Mouse (Mus musculus) layer of hippocampus, postnatal 36 days (tissue): Measurements from ENCODE around the gene Cetn4. TPM values are rescaled to one million over a fixed set of nuclear protein-coding genes. Genes with fewer than 3 reads are reported as not detected.

Experiments used
- DNase-seq, 2 experiments: peaks; one replicate each; pipeline ENCODE4 v3.0.0; 2022
- total RNA-seq, 2 experiments: library from RNA; stranded (reverse); gene quantifications; 2 replicates each; pipeline ENCODE4 v1.2.3; 2021

The Cetn4 gene
- 10 to 100 TPM in 1 of 2 experiments, 1 to 10 TPM in 1; 8.9 to 10.5 TPM for total RNA-seq

- DNase-seq: peak; percentile 97 to 98
Measured at GRCm38 (mm10) chr3:37312370-37312941, at the start of gene Cetn4, which contains the start of gene Bbs12. TSS of gene Cetn4 (minus strand) at chr3:37312708. TSS of gene Bbs12 (plus strand) at chr3:37312554.

DNA sequence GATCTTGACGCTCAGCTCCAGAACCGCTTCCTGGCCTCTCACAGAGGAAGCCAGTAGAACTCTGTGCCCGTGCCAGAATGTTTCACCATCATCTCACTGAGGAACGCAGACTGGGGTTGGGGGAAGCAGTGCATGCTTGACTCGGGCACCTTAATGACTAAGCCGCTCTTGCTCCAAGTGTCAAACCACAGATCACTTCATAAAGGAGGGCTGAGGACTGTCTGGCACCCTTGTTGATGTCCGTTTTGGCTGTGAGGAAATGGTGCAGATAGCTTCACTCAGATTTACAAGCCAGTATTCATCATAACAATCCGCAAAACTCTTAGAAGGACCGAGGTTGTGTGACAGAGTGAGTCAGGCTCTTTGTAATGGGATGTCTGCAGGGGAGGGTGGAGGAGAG lies 48.2 kb upstream of the Cetn4 start:
- DNase-seq: no peak

- no peak for DNase-seq
Measured at GRCm38 (mm10) chr3:37354737-37355136, 42.2 kb upstream of the Cetn4 start.

DNA sequence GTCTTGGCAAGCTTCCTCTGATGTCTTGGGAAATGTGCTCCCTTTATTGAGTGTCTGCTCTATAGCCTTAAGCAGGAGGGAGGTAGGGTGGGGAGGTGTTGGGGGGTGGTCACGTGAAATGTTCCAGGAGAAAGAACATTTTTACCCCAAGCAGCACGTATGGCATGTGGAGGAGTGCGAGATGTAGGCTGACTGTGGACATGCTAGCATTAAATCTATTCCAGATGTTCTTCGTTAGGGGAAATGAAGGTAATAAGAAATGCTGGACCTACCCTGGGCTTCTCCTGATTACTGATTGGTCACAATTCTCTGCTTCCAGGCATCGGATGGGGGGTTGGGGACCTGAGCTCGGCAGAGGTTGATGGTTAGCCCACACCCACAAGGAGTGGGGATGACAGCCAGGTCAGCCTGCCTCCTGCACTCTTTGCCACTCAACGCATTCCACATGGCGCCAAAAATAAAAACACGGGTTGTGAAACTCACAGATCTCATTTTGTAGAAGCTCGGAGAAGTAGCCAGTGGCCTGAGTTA lies 41.5 kb upstream of the Cetn4 start:
- no peak for DNase-seq

GRCm38 (mm10) chr3:37350386-37350785 lies 37.9 kb upstream of the Cetn4 start:
- no peak for DNase-seq

DNA sequence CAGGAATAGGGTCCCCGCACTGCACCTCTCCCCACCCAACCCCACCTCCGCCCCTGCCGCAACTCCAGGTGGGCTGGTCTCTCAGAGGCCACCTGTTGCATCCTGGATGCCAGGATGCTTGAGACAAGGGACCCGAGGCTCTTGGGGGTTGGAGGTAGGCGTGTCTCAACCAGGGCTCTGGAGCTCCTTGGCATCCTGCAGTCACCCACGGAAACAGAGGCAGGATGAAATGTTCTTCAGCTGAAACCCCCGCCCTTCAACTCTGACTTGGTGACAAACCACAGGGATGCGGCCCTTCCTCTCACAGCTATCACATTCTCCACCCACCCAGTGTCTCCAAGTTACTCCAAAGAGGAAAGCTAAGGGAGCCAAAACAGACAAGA lies 36.6 kb upstream of the Cetn4 start:
- no peak for DNase-seq

- DNase-seq: peak in 1 of 2 experiments; percentile 27
Measured at GRCm38 (mm10) chr3:37348221-37349165, 36.0 kb upstream of the Cetn4 start, which contains the start of gene Fgf2. TSS of gene Fgf2 (plus strand) at chr3:37348346.

DNA sequence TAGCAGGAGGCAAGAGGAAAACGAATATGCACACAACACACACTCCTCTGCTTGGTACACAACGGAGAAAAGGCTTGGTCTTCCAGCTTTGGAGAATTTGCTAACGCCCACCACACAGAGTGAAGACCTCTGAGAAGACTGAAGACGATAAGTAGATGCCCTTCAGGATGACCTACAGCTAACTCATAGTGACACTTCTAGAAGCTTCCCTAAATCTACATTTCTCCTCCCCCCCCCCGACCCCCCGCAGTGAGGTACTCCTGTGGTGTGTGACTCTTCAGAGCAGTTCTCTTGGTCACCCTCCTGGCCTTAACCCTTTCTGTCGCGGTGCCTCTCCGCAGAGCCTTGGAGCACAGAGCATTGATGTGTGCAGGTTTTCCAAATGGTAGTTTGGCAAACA lies 35.2 kb upstream of the Cetn4 start:
- no peak for DNase-seq

DNA sequence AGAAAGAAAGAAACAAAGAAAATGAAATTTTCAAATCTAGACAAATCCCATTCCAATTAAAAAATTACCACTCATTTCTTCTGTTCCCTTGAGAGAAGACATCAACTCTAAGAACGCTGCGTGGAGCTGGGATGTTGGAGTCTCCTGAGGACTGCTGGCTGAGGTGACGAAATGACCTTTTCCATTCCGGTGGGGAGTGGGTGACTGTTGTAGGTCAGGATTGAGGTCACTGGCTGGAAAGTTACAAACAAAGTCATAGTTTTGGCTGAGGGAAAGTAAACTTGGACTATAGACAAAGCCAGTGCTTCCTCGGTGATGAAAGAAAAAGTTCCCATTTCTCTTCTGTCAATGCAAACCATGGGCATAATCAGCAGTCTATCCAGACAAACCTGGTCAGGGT lies 30.3 kb upstream of the Cetn4 start:
- DNase-seq: no peak

DNA sequence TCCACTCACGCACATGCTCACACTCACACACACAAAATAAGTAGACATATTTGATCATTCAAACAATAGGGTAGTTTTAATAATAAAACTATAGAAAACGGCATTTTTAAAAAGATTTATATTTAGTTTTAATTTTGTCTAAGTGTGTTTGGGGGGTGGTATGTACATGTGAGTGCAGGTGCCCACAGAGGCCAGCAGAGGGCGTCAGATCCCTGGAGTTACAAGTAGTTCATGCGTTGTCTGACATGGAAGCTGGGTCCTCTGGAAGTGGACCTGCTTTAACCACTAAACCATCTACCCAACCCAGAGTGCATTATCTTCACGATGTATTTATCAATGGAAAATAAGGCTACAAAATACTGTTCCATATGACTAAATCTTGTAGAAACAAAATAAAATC lies 28.6 kb upstream of the Cetn4 start:
- DNase-seq: no peak

DNA sequence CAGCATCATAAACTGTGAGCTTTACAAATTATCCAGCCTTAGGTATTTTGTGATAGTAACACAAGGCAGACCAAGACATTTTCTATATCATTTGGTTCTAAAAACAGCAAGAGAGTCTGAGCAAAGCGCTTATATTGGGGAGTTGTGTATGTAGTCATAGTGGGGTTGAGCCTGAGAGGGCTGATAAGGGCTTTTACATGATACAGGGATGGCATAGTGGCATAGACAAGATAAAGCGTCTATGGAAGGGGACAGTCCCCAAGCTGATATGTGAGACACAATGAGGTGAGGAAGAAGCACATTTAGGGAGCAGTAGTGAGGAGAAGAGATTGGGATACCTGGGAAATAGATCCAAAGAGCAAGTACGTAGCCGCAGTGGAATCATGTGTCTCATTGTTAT lies 21.5 kb upstream of the Cetn4 start:
- DNase-seq: no peak

DNA sequence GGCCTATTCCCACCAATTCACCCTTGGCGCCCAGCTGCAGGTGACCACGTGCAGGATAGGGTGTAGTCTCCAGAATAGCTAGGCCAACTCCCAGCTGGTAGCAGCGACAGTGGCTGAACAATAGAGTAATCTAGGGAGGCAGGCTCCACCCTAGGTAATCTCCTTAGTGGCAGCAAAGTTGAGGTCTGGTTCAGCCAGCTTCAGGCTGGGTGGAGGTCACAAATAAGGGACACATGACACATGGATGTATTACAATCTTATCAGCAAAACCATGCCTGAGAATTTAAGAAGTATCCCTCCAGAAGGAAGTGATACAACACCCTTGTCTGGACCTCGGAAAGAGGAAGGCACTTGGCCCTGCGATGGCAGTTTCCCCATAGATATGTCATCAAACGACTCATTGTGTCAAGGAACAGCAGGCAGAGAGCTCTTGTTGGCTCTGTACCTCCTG lies 19.5 kb upstream of the Cetn4 start:
- no peak for DNase-seq

GRCm38 (mm10) chr3:37329963-37330362 lies 17.5 kb upstream of the Cetn4 start:
- DNase-seq: no peak

GRCm38 (mm10) chr3:37328489-37328888 lies 16.0 kb upstream of the Cetn4 start:
- no peak for DNase-seq

- DNase-seq: no peak
Measured at GRCm38 (mm10) chr3:37326627-37327026, 14.1 kb upstream of the Cetn4 start.

DNA sequence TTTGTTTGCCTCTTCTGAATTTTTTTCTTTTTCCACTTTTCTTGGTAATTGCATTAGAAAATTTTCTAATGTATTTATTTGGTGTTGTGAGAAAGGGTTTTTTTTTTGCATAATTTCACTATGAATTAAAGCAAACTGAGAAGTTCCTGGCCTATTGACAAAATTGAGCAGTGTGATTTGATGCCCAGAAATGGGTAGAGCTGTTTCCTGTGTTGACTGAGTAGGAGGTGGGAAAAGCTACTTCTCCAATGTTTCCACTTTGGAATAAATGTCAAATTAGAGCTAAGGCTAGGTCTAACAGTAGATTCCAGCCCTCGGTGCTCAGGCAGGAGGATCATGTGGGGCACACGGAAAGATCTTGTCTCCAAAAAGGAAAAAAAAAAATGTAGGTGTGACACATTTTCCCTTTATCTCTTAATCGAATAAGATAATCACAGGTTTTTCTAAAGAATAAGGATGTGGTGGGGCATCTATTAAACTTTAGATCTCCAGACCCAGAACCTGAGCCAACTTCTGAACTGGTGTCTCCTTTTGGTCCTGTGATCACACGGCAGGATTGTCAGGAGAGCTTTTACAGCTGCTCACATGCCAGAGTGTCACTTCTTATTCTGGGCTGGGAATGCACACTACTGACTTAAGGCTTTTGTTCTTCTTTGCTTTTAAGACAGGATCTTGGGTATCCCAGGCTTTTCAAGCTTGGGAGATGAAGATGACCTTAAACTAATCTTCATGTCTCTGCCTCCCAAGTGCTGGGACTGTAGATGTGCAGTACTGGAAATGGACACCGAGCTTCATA lies 13.0 kb upstream of the Cetn4 start:
- no peak for DNase-seq

- no peak for DNase-seq
Measured at GRCm38 (mm10) chr3:37324310-37324709, 11.8 kb upstream of the Cetn4 start.

GRCm38 (mm10) chr3:37316233-37316632 lies 3.7 kb upstream of the Cetn4 start:
- no peak for DNase-seq

GRCm38 (mm10) chr3:37313371-37313770 lies 863 bp upstream of the Cetn4 start:
- no peak for DNase-seq

GRCm38 (mm10) chr3:37311897-37312369 lies 575 bp downstream of the Cetn4 start:
- DNase-seq: no peak

DNA sequence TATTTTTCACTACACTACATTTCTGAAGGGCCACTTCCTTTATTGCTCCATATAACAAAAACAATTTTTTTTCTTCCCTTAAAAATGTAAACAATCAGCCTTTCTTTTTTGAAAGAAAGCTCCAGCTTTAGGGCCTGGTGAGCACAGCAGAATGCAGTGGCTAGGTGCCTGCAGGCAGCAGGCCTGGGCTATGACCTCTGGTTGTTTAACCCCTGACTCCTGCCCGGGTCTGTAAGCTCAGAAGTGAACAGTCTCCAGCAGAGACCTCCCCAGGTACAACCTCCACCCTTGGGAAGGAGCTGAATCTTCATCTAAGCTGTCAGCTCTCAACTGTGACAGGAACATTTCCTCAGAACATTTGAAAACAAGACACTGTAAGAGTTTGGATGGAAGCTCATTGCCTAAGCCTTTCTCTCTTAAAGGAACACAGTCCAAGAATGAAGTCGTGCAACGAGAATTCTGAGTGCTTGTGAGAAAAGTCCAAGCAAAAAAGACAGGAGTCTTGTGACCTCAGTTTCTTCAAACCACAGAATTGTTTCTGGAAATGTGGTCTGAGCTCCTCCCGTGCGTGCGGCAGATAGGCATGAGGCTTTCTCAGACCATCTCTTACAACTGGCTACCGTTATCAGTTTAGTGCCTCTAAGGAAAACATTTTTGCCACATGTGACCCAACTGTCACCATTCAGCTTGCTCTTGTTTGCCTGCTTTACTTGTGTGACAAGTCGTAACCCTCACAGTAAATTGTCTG lies 8.9 kb downstream of the Cetn4 start:
- DNase-seq: no peak

DNA sequence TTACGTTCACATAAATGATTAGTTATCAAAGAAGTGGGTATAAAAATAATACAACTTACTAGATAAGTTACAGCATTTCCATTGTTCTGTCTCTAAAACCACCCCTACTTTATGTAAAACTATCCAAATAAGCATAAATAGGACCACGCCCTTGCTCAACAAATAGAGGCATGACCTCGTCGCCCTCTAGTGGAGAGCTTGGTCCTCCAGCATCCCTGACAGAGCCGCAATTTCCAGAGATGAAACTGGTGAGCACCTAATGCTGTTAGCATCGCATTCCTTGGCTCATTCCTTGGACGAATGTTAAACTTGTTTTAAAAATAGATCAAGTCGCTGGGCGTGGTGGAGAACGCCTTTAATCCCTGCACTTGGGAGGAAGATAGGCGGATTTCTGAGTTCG lies 9.8 kb downstream of the Cetn4 start:
- no peak for DNase-seq
